Mouse (Mus musculus) bone marrow, adult 2 months (tissue): ENCODE data around the gene Fam71e1. TPM values are rescaled to one million over a fixed set of nuclear protein-coding genes. Genes with fewer than 3 reads are reported as not detected.
A peak's percentile ranks its signal among the peaks of the same experiment; 100 is the strongest.

Experiments
- H3K27ac ChIP-seq: fragments of 200-500 bp; 2 replicates; pipeline ENCODE4 v1.5.1; 2012; ENCODE audit warnings: low read depth, mild to moderate bottlenecking, control low read depth, inconsistent platforms, low read length; ENCODE audit not compliant: control insufficient read depth, poor library complexity, insufficient read depth
- H3K4me1 ChIP-seq: fragments of 200-500 bp; 2 replicates; pipeline ENCODE4 v1.6.1; 2011; ENCODE audit warnings: low read length; ENCODE audit not compliant: control insufficient read depth, insufficient read depth
- H3K4me3 ChIP-seq: fragments of 200-500 bp; replicated peaks from 2 replicates; pipeline ENCODE3; 2011; ENCODE audit warnings: mild to moderate bottlenecking, low read depth, low read length, control low read depth; ENCODE audit not compliant: control insufficient read depth
- CTCF ChIP-seq: fragments of 200-500 bp; IDR thresholded peaks from 2 replicates; pipeline ENCODE4 v1.5.1; 2011; ENCODE audit warnings: low read length, control low read depth; ENCODE audit not compliant: control insufficient read depth, insufficient read depth
- POLR2A ChIP-seq: fragments of 200-500 bp; IDR thresholded peaks from 2 replicates; pipeline ENCODE4 v1.6.1; 2011; ENCODE audit warnings: low read depth, mild to moderate bottlenecking, control low read depth, low read length, borderline replicate concordance; ENCODE audit not compliant: control insufficient read depth
- WGBS: fragments of 180-500 bp; shearing (Covaris S2); methylation state at CpG from one replicate; pipeline ENCODE4 v1.1.7; 2018; 5-methylcytosine and 5-hydroxymethylcytosine counted together
- polyA plus RNA-seq: library from polyadenylated mRNA; stranded (reverse); fragments of >200 nt; gene quantifications from 2 replicates; pipeline ENCODE4 v1.2.4, GENCODE M21; 2011; ENCODE audit warnings: low replicate concordance; ENCODE audit not compliant: missing spikeins, insufficient read depth, insufficient read length

Gene Fam71e1
- polyA plus RNA-seq, 1 experiment: 5.0 TPM

DNA sequence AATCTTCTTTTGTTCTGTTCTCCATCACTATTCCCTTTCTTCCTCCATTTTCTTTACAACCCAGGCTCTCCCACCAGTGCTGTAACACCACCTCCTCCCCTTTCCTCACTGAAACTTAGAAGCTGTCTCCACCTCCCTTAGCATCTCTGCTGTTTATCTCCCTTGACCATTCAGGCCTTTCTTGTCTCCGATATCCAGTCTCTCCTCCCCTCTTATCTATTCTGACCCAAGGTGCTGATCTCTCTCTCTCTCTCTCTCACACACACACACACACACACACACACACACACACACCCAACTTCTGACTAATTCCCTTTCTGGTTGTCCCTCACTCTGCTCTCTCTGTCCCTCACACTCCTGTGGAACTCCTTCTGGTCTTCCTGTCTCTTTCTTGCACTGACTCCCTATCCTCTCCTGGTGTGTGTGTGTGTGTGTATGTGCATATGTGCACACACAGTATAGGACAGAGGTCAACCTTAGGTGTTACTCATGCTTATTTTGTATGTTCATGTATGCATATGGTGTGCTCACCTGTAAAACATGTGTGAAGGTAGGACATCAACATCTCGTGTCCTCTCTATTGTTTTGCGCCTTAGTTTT, 13.4 kb upstream of the Fam71e1 start:
- peaks cover 9% of the 10 kb centered on the region for H3K4me1 ChIP-seq
- no peak overlapping the region for H3K4me3 ChIP-seq
- TF ChIP-seq POLR2A (no peak), CTCF (no peak)
- H3K27ac ChIP-seq: peak overlapping the region; percentile 61; the same call in 1 of the 2 replicates
- WGBS: 61% methylated on average over 3 of the region's 3 CpGs

DNA sequence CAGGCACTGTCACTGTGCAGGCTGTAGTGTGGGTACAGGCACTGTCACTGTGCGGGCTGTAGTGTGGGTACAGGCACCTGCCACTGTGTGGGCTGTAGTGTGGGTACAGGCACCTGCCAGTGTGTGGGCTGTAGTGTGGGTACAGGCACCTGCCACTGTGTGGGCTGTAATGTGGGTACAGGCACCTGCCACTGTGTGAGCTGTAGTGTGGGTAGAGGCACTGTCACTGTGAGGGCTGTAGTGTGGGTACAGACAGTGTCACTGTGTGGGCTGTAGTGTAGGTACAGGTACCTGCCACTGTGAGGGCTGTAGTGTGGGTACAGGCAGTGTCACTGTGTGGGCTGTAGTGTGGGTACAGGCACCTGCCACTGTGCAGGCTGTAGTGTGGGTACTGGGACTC, 12.3 kb upstream of the Fam71e1 start:
- Histone ChIP-seq H3K27ac (no peak overlapping the region), H3K4me3 (no peak overlapping the region), H3K4me1 (peaks cover 9% of the 10 kb centered on the region)
- TF ChIP-seq POLR2A: no peak
- TF ChIP-seq CTCF: no peak
- 89% methylated on average over 1 of the region's 1 CpGs for WGBS

DNA sequence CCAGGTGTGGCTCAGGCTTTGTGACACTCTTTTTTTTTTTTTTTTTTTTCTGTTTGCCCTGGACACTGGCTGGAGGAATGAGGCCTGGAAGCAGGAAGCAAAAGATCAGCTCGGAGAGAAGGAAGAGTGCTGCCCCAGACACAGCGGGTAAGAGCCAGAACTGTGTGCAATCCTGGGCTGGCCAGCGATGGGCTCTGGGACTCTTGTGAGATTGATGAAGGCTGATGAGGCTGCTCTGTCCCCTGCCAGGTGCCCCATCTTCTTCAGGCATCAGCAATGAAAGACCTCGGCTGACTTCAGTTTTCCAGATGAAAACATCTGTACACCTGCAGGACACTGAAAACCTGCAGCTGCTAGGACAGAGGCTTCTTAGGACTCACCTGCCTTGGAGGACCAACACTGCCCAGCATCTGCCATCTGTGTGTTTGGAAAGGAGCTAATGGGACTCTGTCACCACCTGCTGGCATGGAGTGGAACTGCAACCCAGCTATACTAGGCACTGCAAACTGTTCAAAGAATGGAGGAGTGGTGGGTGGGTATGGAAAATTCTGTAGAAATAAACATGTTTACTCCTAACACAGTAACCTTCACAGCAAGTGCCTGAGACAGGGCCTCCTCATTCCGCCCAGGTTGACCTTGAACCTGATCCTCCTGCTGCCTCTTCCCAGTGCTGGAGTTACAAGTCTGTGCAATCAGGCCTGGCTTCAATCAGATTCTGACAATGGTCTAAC, 11.4 kb upstream of the Fam71e1 start:
- 0 out of 2 replicates have a peak overlapping the region, but pooled peaks have one; percentile 11 for H3K27ac ChIP-seq
- TF ChIP-seq POLR2A (no peak), CTCF (peak; percentile 99)
- WGBS: 41% methylated on average over 5 of the region's 5 CpGs
- peaks cover 9% of the 10 kb centered on the region for H3K4me1 ChIP-seq
- no peak overlapping the region for H3K4me3 ChIP-seq

DNA sequence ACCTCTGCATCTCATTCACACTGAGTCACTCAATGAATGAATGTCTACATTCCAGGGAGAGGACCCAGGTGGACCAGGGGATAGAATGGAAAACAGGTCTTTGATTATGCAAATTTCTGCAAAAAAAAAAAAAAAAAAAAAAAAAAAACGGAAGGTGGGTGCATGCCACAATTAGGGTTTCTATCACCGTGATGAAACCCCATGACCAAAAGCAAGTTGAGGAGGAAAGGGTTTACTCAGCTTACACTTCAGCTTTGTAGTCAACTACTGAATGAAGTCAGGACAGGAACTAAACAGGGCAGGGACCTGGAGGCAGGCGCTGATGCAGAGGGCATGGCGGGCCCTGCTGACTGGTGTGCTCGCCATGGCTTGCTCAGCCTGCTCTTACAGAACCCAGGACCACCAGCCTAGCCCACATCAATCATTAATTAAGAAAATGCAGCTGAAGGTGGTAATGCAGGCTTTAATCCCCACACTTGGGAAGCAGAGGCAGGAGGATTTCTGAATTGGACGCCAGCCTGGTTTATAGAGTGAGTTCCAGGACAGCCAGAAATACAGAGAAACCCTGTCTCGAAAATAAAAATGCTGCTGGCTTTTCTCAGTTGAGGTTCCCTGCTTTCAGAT, 10.7 kb upstream of the Fam71e1 start:
- no peak for TF ChIP-seq CTCF
- TF ChIP-seq POLR2A: no peak
- no peak overlapping the region for H3K27ac ChIP-seq
- no peak overlapping the region for H3K4me3 ChIP-seq
- peaks cover 9% of the 10 kb centered on the region for H3K4me1 ChIP-seq
- WGBS: 66% methylated on average over 7 of the region's 7 CpGs

DNA sequence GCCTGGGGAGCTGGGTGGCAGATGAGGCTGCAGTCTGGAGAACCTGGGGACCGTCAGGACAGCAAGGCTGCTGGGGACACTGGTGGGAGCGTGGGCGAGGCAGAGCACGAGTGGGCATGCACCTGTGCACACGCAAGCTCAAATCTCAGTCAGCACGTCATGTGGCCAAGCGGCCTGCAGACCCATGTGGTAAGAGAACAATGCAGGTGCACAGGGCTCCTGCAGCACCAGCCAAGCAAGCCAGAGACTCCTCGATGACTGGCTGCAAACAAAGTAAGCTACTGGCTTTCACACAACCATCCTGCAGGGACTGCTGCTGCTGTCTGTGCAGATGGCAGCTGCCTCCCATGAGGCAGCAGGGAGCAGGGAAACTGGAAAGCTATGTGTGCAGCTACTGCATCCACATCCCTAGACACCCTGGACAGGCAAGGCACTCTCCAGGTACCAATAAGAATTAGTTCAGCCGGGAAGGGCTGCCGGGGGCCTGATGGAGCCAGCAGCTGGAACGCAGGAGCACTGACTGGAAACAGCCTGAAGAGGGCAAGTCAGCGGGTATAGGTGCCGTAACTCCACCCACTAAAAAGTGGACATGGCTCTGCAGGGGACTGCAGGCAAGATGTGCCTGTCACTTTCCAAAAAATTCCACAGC, 9.3 kb upstream of the Fam71e1 start:
- 86% methylated on average over 13 of the region's 13 CpGs for WGBS
- Histone ChIP-seq H3K4me3 (no peak overlapping the region), H3K27ac (no peak overlapping the region), H3K4me1 (peaks cover 6% of the 10 kb centered on the region)
- TF ChIP-seq CTCF (no peak), POLR2A (no peak)

DNA sequence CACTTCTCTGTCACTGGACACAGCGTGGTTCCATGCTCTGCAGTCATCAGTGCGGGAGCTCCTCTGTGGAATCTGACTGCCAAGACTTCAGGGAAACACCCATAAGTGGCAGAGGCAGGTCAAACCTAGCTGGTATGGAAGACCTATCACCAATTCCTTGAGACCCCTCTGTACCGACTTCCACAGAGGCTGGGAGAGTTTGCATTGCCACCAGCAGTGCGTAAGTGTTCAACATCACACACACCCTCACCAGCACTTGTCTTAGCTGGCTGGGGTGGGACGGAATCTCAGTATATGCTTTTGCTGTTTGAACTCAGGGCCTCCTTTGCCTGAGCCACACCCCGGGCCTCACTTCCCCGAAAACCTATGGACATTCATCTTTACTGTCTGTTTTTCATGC, 8.4 kb upstream of the Fam71e1 start:
- no peak overlapping the region for H3K27ac ChIP-seq
- TF ChIP-seq CTCF (no peak), POLR2A (no peak)
- 90% methylated on average over 7 of the region's 7 CpGs for WGBS
- H3K4me1 ChIP-seq: peaks cover 3% of the 10 kb centered on the region
- H3K4me3 ChIP-seq: no peak overlapping the region

DNA sequence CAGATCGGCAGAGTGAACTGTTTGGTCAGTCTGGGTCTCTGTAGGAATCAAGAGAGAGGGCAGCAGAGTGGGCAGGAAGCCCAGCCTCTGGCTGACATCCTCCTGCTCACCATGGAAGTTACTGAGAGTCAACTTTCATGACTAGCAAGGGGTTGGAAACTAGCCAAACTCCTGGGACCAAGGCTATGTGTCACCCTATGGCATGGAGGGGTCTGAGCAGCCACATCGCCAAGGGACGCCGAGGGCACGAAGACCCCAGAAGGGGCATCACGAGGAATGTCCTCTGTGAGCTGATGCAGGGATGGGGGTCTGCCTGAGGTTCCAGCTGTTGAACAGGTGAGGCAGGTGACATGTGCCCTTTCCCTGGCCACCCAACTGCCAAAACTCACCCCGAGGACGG, 7.8 kb upstream of the Fam71e1 start:
- no peak for TF ChIP-seq CTCF
- TF ChIP-seq POLR2A: no peak
- Histone ChIP-seq H3K27ac (no peak overlapping the region), H3K4me3 (no peak overlapping the region), H3K4me1 (peaks cover 3% of the 10 kb centered on the region)
- 82% methylated on average over 8 of the region's 8 CpGs for whole genome bisulfite sequencing

DNA sequence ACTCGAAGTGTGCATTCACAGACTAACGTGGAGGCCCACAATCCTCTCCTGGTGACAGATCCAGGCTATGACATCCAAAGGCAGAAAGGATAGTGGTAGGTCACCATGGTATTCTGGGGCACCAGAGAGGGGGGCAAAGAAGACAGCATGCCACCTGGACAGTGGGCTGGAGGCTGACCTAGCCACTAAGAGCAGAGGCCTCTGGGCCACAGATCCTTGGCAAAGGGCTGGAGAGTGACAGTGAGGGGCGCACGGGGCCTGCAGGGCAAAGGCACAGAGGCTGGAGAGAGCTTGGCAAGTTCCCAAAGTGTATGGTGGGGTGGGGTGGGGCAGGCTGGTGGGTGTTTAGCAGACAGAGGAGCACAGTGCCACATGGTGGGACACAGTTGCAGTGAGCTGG, 6.1 kb upstream of the Fam71e1 start:
- Histone ChIP-seq H3K27ac (no peak overlapping the region), H3K4me1 (no peaks in the 10 kb centered on the region), H3K4me3 (no peak overlapping the region)
- no peak for TF ChIP-seq POLR2A
- TF ChIP-seq CTCF: no peak
- 81% methylated on average over 4 of the region's 4 CpGs for WGBS

DNA sequence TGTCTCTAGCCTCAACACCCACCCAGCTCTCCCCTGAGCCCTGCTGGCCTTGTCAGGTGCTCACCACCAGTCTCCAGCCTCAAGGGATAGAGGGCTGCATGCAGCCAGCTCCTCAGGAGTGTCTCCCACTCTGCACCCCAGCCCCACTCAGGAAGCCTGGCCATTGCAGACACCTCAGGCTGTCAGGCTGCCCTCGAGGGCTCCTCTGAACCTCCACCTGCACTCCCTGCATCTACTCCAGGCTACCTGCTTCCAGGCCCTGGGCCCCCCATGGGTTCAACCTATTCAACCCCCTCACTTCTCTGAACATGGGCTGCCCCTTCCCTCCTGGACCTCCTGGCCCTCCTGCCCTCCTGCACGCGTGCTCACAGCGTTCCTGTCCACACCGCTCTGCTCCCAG, 5.0 kb upstream of the Fam71e1 start:
- TF ChIP-seq CTCF: no peak
- WGBS: 97% methylated on average over 5 of the region's 5 CpGs
- H3K27ac ChIP-seq: no peak overlapping the region
- no peak overlapping the region for H3K4me3 ChIP-seq
- no peaks in the 10 kb centered on the region; the same call in 1 of the 2 replicates for H3K4me1 ChIP-seq
